In the genomic region with DNA sequence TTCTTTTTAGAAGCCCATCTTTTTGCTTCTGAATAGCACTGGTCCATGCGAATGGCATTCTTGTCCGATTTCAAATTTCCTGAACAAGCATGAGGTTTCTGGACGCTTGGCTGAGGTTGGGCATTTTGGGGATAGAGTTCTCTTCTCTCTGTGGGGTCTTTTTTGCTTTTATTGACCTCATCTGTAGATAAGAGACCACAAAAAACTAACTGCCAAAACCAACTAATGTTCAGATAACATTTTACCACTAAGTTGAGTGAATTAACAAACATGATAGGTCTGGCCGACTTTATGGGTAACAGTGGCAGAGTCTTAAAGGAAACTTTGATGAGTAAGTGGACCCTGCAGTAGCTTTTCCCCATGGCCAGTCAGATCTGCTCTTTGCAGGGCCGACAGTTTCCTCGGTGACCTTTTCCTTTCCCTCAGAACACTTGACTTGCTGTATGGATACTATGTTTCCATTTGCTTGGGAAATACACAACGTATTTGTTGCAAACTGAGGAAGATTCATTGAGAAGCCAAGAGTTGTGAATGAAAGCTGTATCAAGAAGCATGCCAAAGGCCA, we compare ENCODE assay signal across 8 mouse cellular contexts. TPM values are rescaled to one million over a fixed set of nuclear protein-coding genes. Genes with fewer than 3 reads are reported as not detected.
A peak's percentile ranks its signal among the peaks of the same experiment; 100 is the strongest.
DNase-seq lines count a peak whose midpoint lies in the region; ATAC-seq and TF ChIP-seq lines count a peak whose summit lies in the region.

No protein-coding gene starts in this region.

- no peak overlapping the region for H3K27ac ChIP-seq in forebrain, embryonic 13.5 days
- peak overlapping the region; percentile 63 for H3K27ac ChIP-seq in liver, embryonic 14.5 days

- peak; percentile 64 for DNase-seq in 416B (ENCODE audit: low read depth)
- DNase-seq in liver, embryonic 14.5 days (ENCODE audit: low read depth in 3 of 3, low spot score in 3 of 3), result no peak
- DNase-seq in right cerebral cortex, postnatal 10 days (ENCODE audit: low spot score in 2 of 2), result no peak
- DNase-seq in ovary, postnatal 36 days (ENCODE audit: low spot score), result no peak
- no peak for DNase-seq in cerebellum, adult 18-20 months

- peak overlapping the region; percentile 73 for H3K4me3 ChIP-seq in erythroblast, embryonic 14.5 days (replicated peaks)
- H3K4me3 ChIP-seq in forebrain, embryonic 13.5 days, result peak overlapping the region; percentile 86
- H3K4me3 ChIP-seq in liver, embryonic 14.5 days (ENCODE audit: insufficient read depth in 1 of 2, low read depth in 2 of 2, low read length in 2 of 2), result peak overlapping the region; percentile 74 to 83

- H3K4me1 ChIP-seq in erythroblast, embryonic 14.5 days (ENCODE audit: control insufficient read depth), result peaks cover 64% of the 10 kb centered on the region
- peaks cover 15% of the 10 kb centered on the region for H3K4me1 ChIP-seq in forebrain, embryonic 13.5 days
- H3K4me1 ChIP-seq in liver, embryonic 14.5 days (replicated peaks; ENCODE audit: control insufficient read depth in 2 of 2, insufficient read depth in 2 of 2, low read length in 1 of 2), result peaks cover 37 to 45% of the 10 kb centered on the region in 2 experiments

- TF ChIP-seq CTCF in liver, embryonic 14.5 days (IDR thresholded peaks at IDR 0.05; ENCODE audit: low read depth), result no peak

- no peak for TF ChIP-seq EP300 in liver, embryonic 14.5 days (IDR thresholded peaks at IDR 0.05; ENCODE audit: low read depth)

- no peaks in the 10 kb centered on the region for H3K27me3 ChIP-seq in erythroblast, embryonic 14.5 days (ENCODE audit: control insufficient read depth)
- H3K27me3 ChIP-seq in forebrain, embryonic 13.5 days, result no peaks in the 10 kb centered on the region
- no peaks in the 10 kb centered on the region for H3K27me3 ChIP-seq in liver, embryonic 14.5 days (ENCODE audit: control insufficient read depth, insufficient read depth, low read length)

- peak overlapping the region; percentile 88 for H3K9ac ChIP-seq in forebrain, embryonic 13.5 days
- peak overlapping the region; percentile 90 for H3K9ac ChIP-seq in liver, embryonic 14.5 days (replicated peaks)

- H3K9me3 ChIP-seq in erythroblast, embryonic 14.5 days (ENCODE audit: control insufficient read depth, low read length), result no peaks in the 10 kb centered on the region
- H3K9me3 ChIP-seq in forebrain, embryonic 13.5 days (replicated peaks), result no peaks in the 10 kb centered on the region
- H3K9me3 ChIP-seq in liver, embryonic 14.5 days (ENCODE audit: control insufficient read depth, low read length), result no peaks in the 10 kb centered on the region

- no peak for ATAC-seq in erythroblast, adult 5-6 weeks (replicated peaks; ENCODE audit: low FRiP score, poor library complexity, severe bottlenecking)
- ATAC-seq in forebrain, embryonic 13.5 days, result no peak
- no peak for ATAC-seq in liver, embryonic 14.5 days (ENCODE audit: insufficient read depth)

- 21% methylated on average over 7 of the region's 7 CpGs for WGBS in forebrain, embryonic 13.5 days
- 7% methylated on average over 7 of the region's 7 CpGs for WGBS in liver, embryonic 14.5 days (ENCODE audit: insufficient replicate concordance)

- H3K4me2 ChIP-seq in forebrain, embryonic 13.5 days, result peak overlapping the region; percentile 85
- peak overlapping the region; percentile 78 for H3K4me2 ChIP-seq in liver, embryonic 14.5 days (ENCODE audit: low read depth)

- peaks cover 11% of the 10 kb centered on the region for H3K36me3 ChIP-seq in erythroblast, embryonic 14.5 days (ENCODE audit: control insufficient read depth)
- no peaks in the 10 kb centered on the region; the same call in 1 of the 2 replicates for H3K36me3 ChIP-seq in forebrain, embryonic 13.5 days (ENCODE audit: poor library complexity, severe bottlenecking)
- H3K36me3 ChIP-seq in liver, embryonic 14.5 days (replicated peaks; ENCODE audit: control insufficient read depth, insufficient read depth, low read depth), result peaks cover 2% of the 10 kb centered on the region; the same call in 1 of the 2 replicates

RNA-seq across cellular contexts. Expression of a gene that starts 1.0 kb away (rescaled TPM):
- polyA plus RNA-seq in erythroblast, embryonic 14.5 days (2012), result 0.26 and 0.51 TPM in 2 replicates
- 11.7 and 15.9 TPM in 2 replicates for total RNA-seq in erythroblast, adult 5-6 weeks (2015; ENCODE audit: low replicate concordance)
- total RNA-seq in erythroblast, adult 5-6 weeks (2017; ENCODE audit: low replicate concordance), result 4.4 and 7.1 TPM in 2 replicates
- 3.3 and 3.7 TPM in 2 replicates for polyA plus RNA-seq in forebrain, embryonic 13.5 days (2015; fragmentation: Nextera tagmentation; extraction: Ambion mirVana)
- polyA plus RNA-seq in liver, embryonic 14.5 days (2012; rRNA removed), result 3.7 and 3.9 TPM in 2 replicates
- polyA plus RNA-seq in liver, embryonic 14.5 days (2014; fragmentation: Nextera tagmentation; extraction: Ambion mirVana), result 2.7 and 3.1 TPM in 2 replicates

RNA-seq across cellular contexts. Expression of a gene that starts 34.4 kb away (rescaled TPM):
- 0.89 and 1.7 TPM in 2 replicates for polyA plus RNA-seq in erythroblast, embryonic 14.5 days (2012)
- 25.6 and 34.9 TPM in 2 replicates for total RNA-seq in erythroblast, adult 5-6 weeks (2015; ENCODE audit: low replicate concordance)
- 22.5 and 29.0 TPM in 2 replicates for total RNA-seq in erythroblast, adult 5-6 weeks (2017; ENCODE audit: low replicate concordance)
- 90.4 and 95.0 TPM in 2 replicates for polyA plus RNA-seq in forebrain, embryonic 13.5 days (2015; fragmentation: Nextera tagmentation; extraction: Ambion mirVana)
- polyA plus RNA-seq in liver, embryonic 14.5 days (2012; rRNA removed), result 11.3 and 19.1 TPM in 2 replicates
- 39.0 and 40.6 TPM in 2 replicates for polyA plus RNA-seq in liver, embryonic 14.5 days (2014; fragmentation: Nextera tagmentation; extraction: Ambion mirVana)

RNA-seq across cellular contexts. Expression of a gene that starts 34.5 kb away (rescaled TPM):
- 0.06 and 0.12 TPM in 2 replicates for polyA plus RNA-seq in erythroblast, embryonic 14.5 days (2012)
- total RNA-seq in erythroblast, adult 5-6 weeks (2015; ENCODE audit: low replicate concordance), result 13.0 and 24.0 TPM in 2 replicates
- 14.2 and 23.6 TPM in 2 replicates for total RNA-seq in erythroblast, adult 5-6 weeks (2017; ENCODE audit: low replicate concordance)
- 63.6 and 73.3 TPM in 2 replicates for polyA plus RNA-seq in forebrain, embryonic 13.5 days (2015; fragmentation: Nextera tagmentation; extraction: Ambion mirVana)
- polyA plus RNA-seq in liver, embryonic 14.5 days (2012; rRNA removed), result 8.6 and 11.9 TPM in 2 replicates
- polyA plus RNA-seq in liver, embryonic 14.5 days (2014; fragmentation: Nextera tagmentation; extraction: Ambion mirVana), result 28.1 and 28.8 TPM in 2 replicates
